Mouse (Mus musculus) forebrain, postnatal 0 days (tissue): Measurements from ENCODE around the gene 4921517D22Rik. TPM values are rescaled to one million over a fixed set of nuclear protein-coding genes. Genes with fewer than 3 reads are reported as not detected.
A peak's percentile ranks its signal among the peaks of the same experiment; 100 is the strongest.

Source experiments
- ATAC-seq: fragments of 200-750 bp; cut with Nextera tagmentation; 2 replicates; pipeline ENCODE4 v1.8.0; 2017; ENCODE audit warnings: mild to moderate bottlenecking, moderate library complexity
- DNase-seq: peaks from one replicate; pipeline ENCODE4 v3.0.0-alpha.2; 2015
- H3K27ac ChIP-seq: fragments of 300-500 bp; sonication (generic); 2 replicates; pipeline ENCODE4 v1.5.1; 2014; ENCODE audit warnings: low read depth, mild to moderate bottlenecking, antibody characterized with exemption, low read length, moderate library complexity, mixed read lengths
- H3K27me3 ChIP-seq: fragments of 300-500 bp; sonication (generic); 2 replicates; pipeline ENCODE4 v1.6.1; 2014; ENCODE audit warnings: mild to moderate bottlenecking, low read length, mixed read lengths; ENCODE audit not compliant: insufficient read depth
- H3K36me3 ChIP-seq: fragments of 300-500 bp; sonication (generic); 2 replicates; pipeline ENCODE4 v1.6.1; 2014; ENCODE audit warnings: mild to moderate bottlenecking, moderate library complexity; ENCODE audit not compliant: insufficient read depth
- H3K4me1 ChIP-seq: fragments of 300-500 bp; sonication (generic); 2 replicates; pipeline ENCODE4 v1.6.1; 2014; ENCODE audit warnings: antibody characterized with exemption; ENCODE audit not compliant: insufficient read depth
- H3K4me2 ChIP-seq: fragments of 300-500 bp; sonication (generic); 2 replicates; pipeline ENCODE4 v1.6.1; 2014; ENCODE audit warnings: low read depth, mild to moderate bottlenecking, moderate library complexity
- H3K4me3 ChIP-seq: fragments of 300-500 bp; sonication (generic); 2 replicates; pipeline ENCODE4 v1.5.1; 2014; ENCODE audit warnings: low read depth, low read length, mixed read lengths
- H3K9ac ChIP-seq: fragments of 300-500 bp; sonication (generic); 2 replicates; pipeline ENCODE4 v1.6.1; 2014; ENCODE audit warnings: mild to moderate bottlenecking
- H3K9me3 ChIP-seq: fragments of 300-500 bp; sonication (generic); 2 replicates; pipeline ENCODE4 v1.6.1; 2016; ENCODE audit warnings: low read length
- CTCF ChIP-seq: sonication (generic); IDR thresholded peaks from 2 replicates; pipeline ENCODE4 v1.5.1; 2016; ENCODE audit warnings: antibody characterized with exemption, control low read depth, low read depth
- whole genome bisulfite sequencing: fragments of 180-500 bp; shearing (Covaris S2); extraction: QIAGEN DNeasy Blood & Tissue Kit; methylation state at CpG from one replicate; pipeline ENCODE4 v1.1.7; 2014; 5-methylcytosine and 5-hydroxymethylcytosine counted together
- polyA plus RNA-seq: library from polyadenylated mRNA; unstranded; fragments of >200 nt; fragmentation: Nextera tagmentation; extraction: Ambion mirVana; gene quantifications from 2 replicates; pipeline ENCODE4 v1.2.1, GENCODE M21; 2015
- total RNA-seq: library from RNA; depleted of rRNA; stranded (reverse); fragments of >200 nt; gene quantifications from 2 replicates; pipeline ENCODE4 v1.2.3, GENCODE M21; 2014

4921517D22Rik gene
- total and polyA plus RNA-seq, 2 experiments from 2014 or later: not detected

DNA sequence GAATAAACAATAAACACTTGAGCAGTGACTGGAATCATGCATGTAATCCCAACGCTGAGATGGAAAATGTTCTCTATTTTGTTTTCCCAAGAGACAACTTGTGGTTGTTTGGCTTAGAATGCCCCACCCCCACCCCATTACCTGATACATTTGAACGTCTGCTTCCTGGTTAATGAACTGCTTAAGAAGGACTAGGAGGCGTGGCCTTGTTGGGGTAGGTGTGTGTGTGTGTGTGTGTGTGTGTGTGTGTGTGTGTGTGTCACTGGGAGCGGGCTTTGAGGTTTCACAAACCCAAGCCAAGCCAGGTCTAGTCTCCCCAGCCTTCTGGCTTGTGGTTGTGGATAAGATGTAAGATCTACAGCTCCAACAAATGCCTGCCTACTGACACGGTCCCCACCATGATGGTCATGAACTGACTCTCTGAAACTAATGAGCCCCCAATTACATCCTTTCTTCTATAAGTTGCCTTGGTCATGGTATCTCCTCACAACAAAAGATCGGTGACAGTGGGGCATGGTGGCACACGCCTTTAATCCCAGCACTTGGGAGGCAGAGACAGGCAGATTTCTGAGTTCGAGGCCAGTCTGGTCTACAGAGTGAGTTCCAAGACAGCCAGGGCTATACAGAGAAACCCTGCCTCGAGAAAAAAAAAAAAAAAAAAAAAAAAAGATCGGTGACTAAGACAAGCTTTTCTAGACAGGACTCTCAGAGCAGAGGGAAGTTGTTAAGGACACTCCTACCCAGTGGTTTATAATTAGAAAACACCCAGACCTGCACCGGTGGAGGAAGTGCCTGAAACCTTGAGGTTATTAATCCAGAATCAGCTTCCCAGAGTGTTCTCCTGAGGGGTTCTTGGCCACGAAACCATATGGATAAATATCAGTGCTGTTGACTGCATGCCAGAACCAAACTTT is 17.3 kb downstream of the 4921517D22Rik start:
- H3K4me2 ChIP-seq: no peak overlapping the region
- no peaks in the 10 kb centered on the region for H3K36me3 ChIP-seq
- ATAC-seq: no peak

DNA sequence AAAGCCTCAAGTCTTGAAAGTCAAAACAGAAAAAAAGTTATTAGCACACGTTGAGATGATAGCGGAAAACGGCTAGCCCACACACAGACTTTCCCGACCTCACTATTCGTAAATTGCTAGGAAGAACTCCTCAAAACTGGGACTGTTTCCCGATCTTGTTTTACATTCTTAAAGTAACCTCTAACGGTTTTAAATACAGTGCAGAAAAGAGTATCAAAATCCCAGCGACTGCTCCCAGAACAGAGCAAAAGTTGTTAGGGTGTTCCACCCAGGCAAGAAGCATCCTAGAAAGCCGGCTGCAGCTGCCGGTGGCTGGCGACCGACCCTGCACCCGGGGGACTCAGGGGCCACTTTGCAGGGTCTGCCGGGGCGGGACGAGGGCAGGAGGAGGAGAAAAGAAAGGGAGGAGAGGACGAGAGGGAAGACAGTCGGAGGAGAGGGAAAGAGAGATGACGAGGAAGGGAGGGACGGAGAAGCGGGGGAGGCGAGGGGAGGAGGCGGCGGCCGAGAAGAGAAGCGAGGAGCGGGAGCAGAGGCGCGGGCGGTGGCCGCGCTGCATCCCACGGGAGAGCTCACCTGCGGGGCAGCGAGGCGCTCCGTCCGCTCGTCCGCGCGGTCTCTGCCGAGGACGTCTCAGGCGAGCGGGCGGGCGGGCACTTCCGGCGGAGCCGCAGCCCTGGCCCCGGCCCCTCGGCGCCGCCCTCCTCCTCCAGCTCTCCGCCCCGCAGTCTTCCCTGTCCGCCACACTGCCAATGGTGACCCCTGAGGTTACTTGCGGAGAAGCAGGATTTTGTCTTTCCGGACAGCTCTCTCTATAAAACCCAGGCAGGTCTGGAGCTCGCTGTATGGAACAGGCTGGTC is 18.5 kb downstream of the 4921517D22Rik start, which contains the start of gene Golm1:
TSS of gene Golm1 (minus strand) at position 661 of the 861 bp plus-strand sequence.
- H3K9ac ChIP-seq: peak within 1 kb of the TSS; percentile 77
- ATAC-seq (peak; percentile 72), DNase-seq (peak; percentile 55)
- peak within 1 kb of the TSS; percentile 77 for H3K4me3 ChIP-seq
- WGBS: 1% methylated on average over 56 of the region's 61 CpGs
- H3K27ac ChIP-seq: peak within 1 kb of the TSS; percentile 81
- no peaks in the 10 kb centered on the region for H3K36me3 ChIP-seq
- no peaks in the 10 kb centered on the region for H3K9me3 ChIP-seq
- peak within 1 kb of the TSS; percentile 85 for H3K4me2 ChIP-seq
- no peak for TF ChIP-seq CTCF
- H3K27me3 ChIP-seq: no peaks in the 10 kb centered on the region
- 0 out of 2 replicates have a peak, but pooled peaks cover 5% of the 10 kb centered on the region for H3K4me1 ChIP-seq

More for the DNA sequence above, 17.3 kb downstream of the 4921517D22Rik start:
- no peak for DNase-seq
- TF ChIP-seq CTCF: no peak
- Histone ChIP-seq H3K4me3 (no peak overlapping the region), H3K27ac (no peak overlapping the region), H3K27me3 (no peaks in the 10 kb centered on the region), H3K9ac (no peak overlapping the region), H3K9me3 (no peaks in the 10 kb centered on the region), H3K4me1 (0 out of 2 replicates have a peak, but pooled peaks cover 5% of the 10 kb centered on the region)
- 79% methylated on average over 12 of the region's 12 CpGs for WGBS

DNA sequence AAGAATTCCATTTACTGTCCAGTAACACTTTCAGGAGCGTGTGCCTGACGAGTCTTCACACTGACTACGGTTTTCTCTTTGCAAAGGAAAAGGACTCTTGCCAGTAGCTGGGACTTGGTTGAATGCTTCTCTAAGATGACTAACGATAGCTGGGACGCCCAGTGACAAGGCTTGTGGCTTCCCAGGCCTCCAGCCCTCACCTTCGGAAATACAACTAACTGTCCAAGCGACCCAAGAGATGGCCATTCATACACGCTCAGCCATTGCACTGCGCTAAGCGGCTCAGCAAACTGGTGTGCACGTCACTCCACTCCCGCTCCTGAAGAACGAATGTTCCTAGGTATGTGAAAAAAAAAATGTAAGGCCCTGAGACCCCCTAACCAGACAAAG is 19.2 kb downstream of the 4921517D22Rik start:
- Histone ChIP-seq H3K4me1 (0 out of 2 replicates have a peak, but pooled peaks cover 5% of the 10 kb centered on the region), H3K4me2 (peak overlapping the region; percentile 85), H3K9me3 (no peaks in the 10 kb centered on the region), H3K9ac (peak overlapping the region; percentile 77), H3K36me3 (no peaks in the 10 kb centered on the region), H3K4me3 (peak overlapping the region; percentile 77), H3K27ac (peak overlapping the region; percentile 81), H3K27me3 (no peaks in the 10 kb centered on the region)
- DNase-seq: peak; percentile 47
- peak; percentile 24; the same call in 1 of the 2 replicates for ATAC-seq
- no peak for TF ChIP-seq CTCF
- under 1% methylated on average over 13 of the region's 13 CpGs for WGBS

DNA sequence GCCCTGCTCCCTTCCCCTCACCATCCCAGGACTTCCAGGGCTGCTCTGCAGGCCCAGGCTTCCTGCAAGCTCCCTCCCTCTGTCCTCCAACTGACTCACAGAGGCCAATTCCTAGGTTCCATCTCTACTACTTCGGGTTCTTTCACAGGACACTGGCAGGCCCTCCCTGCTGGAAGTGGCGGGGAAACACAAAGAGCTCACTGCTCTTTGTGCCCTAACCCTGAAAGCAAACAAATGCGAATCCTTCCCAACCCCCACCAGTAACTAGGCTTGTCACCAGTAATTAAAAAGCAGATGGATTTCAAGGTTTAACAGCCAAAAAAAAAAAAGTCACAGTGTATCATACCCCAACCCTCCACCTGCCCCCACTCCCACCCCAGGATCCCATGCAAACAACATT is 19.7 kb downstream of the 4921517D22Rik start:
- no peak for TF ChIP-seq CTCF
- peak overlapping the region; percentile 77 for H3K9ac ChIP-seq
- H3K27ac ChIP-seq: 0 out of 2 replicates have a peak overlapping the region, but pooled peaks have one; percentile 35
- WGBS: 3% methylated on average over 3 of the region's 3 CpGs
- no peaks in the 10 kb centered on the region for H3K27me3 ChIP-seq
- H3K36me3 ChIP-seq: no peaks in the 10 kb centered on the region
- 0 out of 2 replicates have a peak, but pooled peaks cover 5% of the 10 kb centered on the region for H3K4me1 ChIP-seq
- H3K9me3 ChIP-seq: no peaks in the 10 kb centered on the region
- peak overlapping the region; percentile 77; the same call in 1 of the 2 replicates for H3K4me3 ChIP-seq
- no peak for ATAC-seq
- H3K4me2 ChIP-seq: peak overlapping the region; percentile 85
- DNase-seq: peak; percentile 24

DNA sequence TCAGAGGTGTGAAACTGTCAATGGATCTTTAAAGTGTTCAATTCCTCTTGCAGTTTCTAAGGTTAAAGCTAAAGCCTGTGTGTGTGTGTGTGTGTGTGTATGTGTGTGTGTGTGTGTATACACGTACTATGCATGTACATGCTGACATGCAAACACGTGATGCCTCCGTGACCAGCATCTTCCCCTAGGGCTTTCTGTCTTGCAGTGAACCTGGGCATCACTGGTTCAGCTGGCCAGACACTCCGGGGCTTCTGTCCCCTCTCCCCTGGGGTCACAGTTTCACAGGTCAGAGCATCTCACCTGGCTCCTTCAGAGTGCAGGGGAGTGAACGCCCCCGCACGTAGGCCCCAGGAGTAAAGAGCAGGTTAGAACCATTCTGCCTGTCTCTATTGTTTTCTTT is 20.3 kb downstream of the 4921517D22Rik start:
- DNase-seq: peak; percentile 10
- H3K4me3 ChIP-seq: no peak overlapping the region
- no peak for ATAC-seq

DNA sequence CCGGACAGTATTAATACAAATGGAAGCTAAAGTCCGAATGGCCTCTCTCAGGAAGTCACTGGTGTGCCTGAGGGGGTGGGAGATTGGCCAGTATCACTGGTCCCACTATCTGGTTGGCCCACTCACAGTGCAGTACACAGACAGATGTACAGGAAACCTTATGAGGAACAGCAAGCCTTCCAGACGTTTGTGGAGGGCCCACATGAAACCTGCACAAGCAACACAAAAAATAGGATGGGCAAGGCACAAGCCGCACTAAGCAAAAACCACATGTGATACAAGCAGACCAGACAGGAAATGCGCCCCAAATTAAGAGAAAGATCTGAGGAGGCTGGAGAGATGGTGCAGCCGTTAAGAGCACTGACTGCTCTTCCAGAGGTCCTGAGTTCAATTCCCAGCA is 21.7 kb downstream of the 4921517D22Rik start:
- Histone ChIP-seq H3K4me2 (no peak overlapping the region), H3K9me3 (no peaks in the 10 kb centered on the region), H3K4me1 (0 out of 2 replicates have a peak, but pooled peaks cover 5% of the 10 kb centered on the region), H3K4me3 (no peak overlapping the region), H3K9ac (no peak overlapping the region), H3K36me3 (no peaks in the 10 kb centered on the region), H3K27me3 (no peaks in the 10 kb centered on the region), H3K27ac (no peak overlapping the region)
- DNase-seq (no peak), ATAC-seq (no peak)
- no peak for TF ChIP-seq CTCF
- 70% methylated on average over 6 of the region's 6 CpGs for WGBS

More for the DNA sequence above, 20.3 kb downstream of the 4921517D22Rik start:
- no peaks in the 10 kb centered on the region for H3K36me3 ChIP-seq
- 0 out of 2 replicates have a peak overlapping the region, but pooled peaks have one; percentile 18 for H3K9ac ChIP-seq
- H3K9me3 ChIP-seq: no peaks in the 10 kb centered on the region
- no peak for TF ChIP-seq CTCF
- no peak overlapping the region for H3K27ac ChIP-seq
- H3K4me2 ChIP-seq: peak overlapping the region; percentile 85
- H3K27me3 ChIP-seq: no peaks in the 10 kb centered on the region
- 0 out of 2 replicates have a peak, but pooled peaks cover 5% of the 10 kb centered on the region for H3K4me1 ChIP-seq
- 24% methylated on average over 7 of the region's 7 CpGs for WGBS
